Mouse (Mus musculus) lung, embryonic 14.5 days (tissue): Measurements from ENCODE around the gene Igfbp6. TPM values are rescaled to one million over a fixed set of nuclear protein-coding genes. Genes with fewer than 3 reads are reported as not detected.

Experiments
- ATAC-seq: fragments of 200-750 bp; cut with Nextera tagmentation; 2 replicates; pipeline ENCODE4 v1.8.0; 2017; ENCODE audit warnings: mild to moderate bottlenecking, moderate TSS enrichment, moderate library complexity; ENCODE audit not compliant: insufficient read depth
- DNase-seq: peaks from one replicate; pipeline ENCODE4 v3.0.0-alpha.2; 2015
- H3K27ac ChIP-seq: fragments of 300-500 bp; sonication (generic); 2 replicates; pipeline ENCODE4 v1.5.1; 2014; ENCODE audit warnings: low read depth, mild to moderate bottlenecking, moderate library complexity
- H3K27me3 ChIP-seq: fragments of 300-500 bp; sonication (generic); 2 replicates; pipeline ENCODE4 v1.6.1; 2014; ENCODE audit warnings: low read length, control low read depth; ENCODE audit not compliant: insufficient read depth
- H3K36me3 ChIP-seq: fragments of 300-500 bp; sonication (generic); 2 replicates; pipeline ENCODE4 v1.6.1; 2014; ENCODE audit warnings: control low read depth; ENCODE audit not compliant: insufficient read depth
- H3K4me1 ChIP-seq: fragments of 300-500 bp; sonication (generic); 2 replicates; pipeline ENCODE4 v1.6.1; 2014; ENCODE audit warnings: antibody characterized with exemption, control low read depth; ENCODE audit not compliant: insufficient read depth
- H3K4me2 ChIP-seq: fragments of 300-500 bp; sonication (generic); 2 replicates; pipeline ENCODE4 v1.6.1; 2014; ENCODE audit warnings: mild to moderate bottlenecking
- H3K4me3 ChIP-seq: fragments of 300-500 bp; sonication (generic); 2 replicates; pipeline ENCODE4 v1.5.1; 2014; ENCODE audit warnings: low read depth, low read length
- H3K9ac ChIP-seq: fragments of 300-500 bp; sonication (generic); 2 replicates; pipeline ENCODE4 v1.6.1; 2014
- H3K9me3 ChIP-seq: fragments of 300-500 bp; sonication (generic); 2 replicates; pipeline ENCODE4 v1.6.1; 2016; ENCODE audit warnings: low read depth, low read length, control low read depth
- CTCF ChIP-seq: IDR thresholded peaks from 2 replicates; pipeline ENCODE4 v1.5.1; 2016; ENCODE audit warnings: antibody characterized with exemption, low read depth
- WGBS: fragments of 180-500 bp; shearing (Covaris S2); extraction: QIAGEN DNeasy Blood & Tissue Kit; methylation state at CpG from one replicate; pipeline ENCODE4 v1.1.7; 2014; 5-methylcytosine and 5-hydroxymethylcytosine counted together
- polyA plus RNA-seq: library from polyadenylated mRNA; unstranded; fragments of >200 nt; fragmentation: Nextera tagmentation; extraction: Ambion mirVana; gene quantifications from 2 replicates; pipeline ENCODE4 v1.2.1, GENCODE M21; 2014

The Igfbp6 gene
- polyA plus RNA-seq, 1 experiment from 2014 or later: 6.8 TPM

- no peak for TF ChIP-seq CTCF
- WGBS: 54% methylated on average over 3 of the region's 3 CpGs
- Histone ChIP-seq H3K27ac (no peak overlapping the region), H3K36me3 (no peaks in the 10 kb centered on the region), H3K27me3 (no peaks in the 10 kb centered on the region), H3K4me2 (no peak overlapping the region), H3K4me3 (no peak overlapping the region), H3K9ac (no peak overlapping the region), H3K9me3 (no peaks in the 10 kb centered on the region), H3K4me1 (peaks cover 4% of the 10 kb centered on the region; the same call in 1 of the 2 replicates)
- no peak for ATAC-seq
- DNase-seq: no peak
Observed at GRCm38 (mm10) chr15:102163900-102164693, 19.9 kb downstream of the Igfbp6 start.

GRCm38 (mm10) chr15:102165468-102166100 is 21.4 kb downstream of the Igfbp6 start:
- no peak for TF ChIP-seq CTCF
- H3K27ac ChIP-seq: no peak overlapping the region

GRCm38 (mm10) chr15:102167620-102168021 is 23.5 kb downstream of the Igfbp6 start:
- no peak overlapping the region for H3K4me2 ChIP-seq
- no peaks in the 10 kb centered on the region for H3K36me3 ChIP-seq
- peaks cover 4% of the 10 kb centered on the region; the same call in 1 of the 2 replicates for H3K4me1 ChIP-seq
- H3K9me3 ChIP-seq: no peaks in the 10 kb centered on the region
- H3K4me3 ChIP-seq: no peak overlapping the region
- peak; percentile 65 for ATAC-seq
- no peak overlapping the region for H3K9ac ChIP-seq
- 18% methylated on average over 6 of the region's 6 CpGs for WGBS
- peak overlapping the region; percentile 19; the same call in 1 of the 2 replicates for H3K27ac ChIP-seq
- no peak for TF ChIP-seq CTCF
- no peaks in the 10 kb centered on the region for H3K27me3 ChIP-seq
- DNase-seq: peak; percentile 82

More at GRCm38 (mm10) chr15:102165468-102166100, 21.4 kb downstream of the Igfbp6 start:
- peaks cover 4% of the 10 kb centered on the region; the same call in 1 of the 2 replicates for H3K4me1 ChIP-seq
- H3K4me2 ChIP-seq: no peak overlapping the region
- WGBS: 28% methylated on average over 6 of the region's 6 CpGs
- H3K9ac ChIP-seq: no peak overlapping the region
- no peaks in the 10 kb centered on the region for H3K9me3 ChIP-seq
- ATAC-seq (no peak), DNase-seq (no peak)
- no peak overlapping the region for H3K4me3 ChIP-seq
- no peaks in the 10 kb centered on the region for H3K36me3 ChIP-seq
- no peaks in the 10 kb centered on the region for H3K27me3 ChIP-seq

- no peak overlapping the region for H3K9ac ChIP-seq
- H3K27me3 ChIP-seq: no peaks in the 10 kb centered on the region
- H3K4me2 ChIP-seq: no peak overlapping the region
- H3K36me3 ChIP-seq: no peaks in the 10 kb centered on the region
- no peak overlapping the region for H3K27ac ChIP-seq
- TF ChIP-seq CTCF: no peak
- H3K4me1 ChIP-seq: peaks cover 4% of the 10 kb centered on the region; the same call in 1 of the 2 replicates
- H3K4me3 ChIP-seq: no peak overlapping the region
- WGBS: 48% methylated on average over 2 of the region's 2 CpGs
- H3K9me3 ChIP-seq: no peaks in the 10 kb centered on the region
- no peak for ATAC-seq
- no peak for DNase-seq
Observed at GRCm38 (mm10) chr15:102169064-102169463, 24.9 kb downstream of the Igfbp6 start.

GRCm38 (mm10) chr15:102173581-102173980 is 29.4 kb downstream of the Igfbp6 start:
- no peak overlapping the region for H3K27ac ChIP-seq
- ATAC-seq (no peak), DNase-seq (no peak)
- no peak overlapping the region for H3K4me3 ChIP-seq
- H3K27me3 ChIP-seq: no peaks in the 10 kb centered on the region
- H3K4me2 ChIP-seq: no peak overlapping the region
- no peak overlapping the region for H3K9ac ChIP-seq
- H3K9me3 ChIP-seq: no peaks in the 10 kb centered on the region
- no peaks in the 10 kb centered on the region for H3K4me1 ChIP-seq
- peaks cover 17% of the 10 kb centered on the region; the same call in 1 of the 2 replicates for H3K36me3 ChIP-seq
- 85% methylated on average over 3 of the region's 3 CpGs for WGBS
- no peak for TF ChIP-seq CTCF

- DNase-seq (no peak), ATAC-seq (no peak)
- no peaks in the 10 kb centered on the region for H3K9me3 ChIP-seq
- H3K27me3 ChIP-seq: no peaks in the 10 kb centered on the region
- no peak overlapping the region for H3K4me3 ChIP-seq
- peaks cover 27% of the 10 kb centered on the region; the same call in 1 of the 2 replicates for H3K36me3 ChIP-seq
- TF ChIP-seq CTCF: no peak
- no peak overlapping the region for H3K4me2 ChIP-seq
- H3K27ac ChIP-seq: no peak overlapping the region
- H3K9ac ChIP-seq: no peak overlapping the region
- H3K4me1 ChIP-seq: no peaks in the 10 kb centered on the region
- WGBS: 74% methylated on average over 16 of the region's 16 CpGs
Observed at GRCm38 (mm10) chr15:102175736-102176319, 31.7 kb downstream of the Igfbp6 start.
